Mouse (Mus musculus): ENCODE data around the gene Psg16. TPM values are rescaled to one million over a fixed set of nuclear protein-coding genes. Genes with fewer than 3 reads are reported as not detected.
A peak's percentile ranks its signal among the peaks of the same experiment; 100 is the strongest.

Psg16 gene
- polyA plus RNA-seq, 1 experiment from 2014 or later: 4.7 TPM

- ATAC-seq (ENCODE audit: low FRiP score, low read depth): no peak
- no peak overlapping the region for H3K4me2 ChIP-seq
- no peak overlapping the region for H3K9ac ChIP-seq
- H3K27ac ChIP-seq (replicated peaks): no peak overlapping the region
- no peaks in the 10 kb centered on the region for H3K9me3 ChIP-seq
- H3K36me3 ChIP-seq: no peaks in the 10 kb centered on the region
- no peaks in the 10 kb centered on the region for H3K27me3 ChIP-seq
- 0 out of 2 replicates have a peak, but pooled peaks cover 8% of the 10 kb centered on the region for H3K4me1 ChIP-seq (replicated peaks)
- 90% methylated on average over 7 of the region's 7 CpGs for WGBS
- no peak overlapping the region for H3K4me3 ChIP-seq
These were observed 34.5 kb upstream of the Psg16 start for GRCm38 (mm10) chr7:17039373-17039772.

DNA sequence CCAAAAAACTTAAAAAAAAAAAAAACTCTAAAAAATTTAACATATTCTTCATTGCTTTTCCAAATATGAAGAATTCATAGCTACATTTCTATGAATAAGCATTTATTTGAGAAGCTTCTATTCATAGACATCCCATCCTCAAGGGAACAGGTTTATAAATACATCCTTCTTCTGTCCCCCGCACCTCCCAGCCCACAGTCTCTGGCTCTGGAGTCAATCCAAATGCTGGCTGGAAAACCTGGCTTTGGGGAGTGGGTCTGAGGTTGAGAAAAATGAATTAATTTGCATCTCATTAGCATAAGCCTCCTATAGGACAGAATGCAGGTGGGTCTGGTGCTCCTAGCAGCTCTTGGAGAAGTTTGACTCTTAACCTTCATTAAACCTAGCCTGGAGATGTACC is 28.1 kb upstream of the Psg16 start:
- no peak for ATAC-seq (ENCODE audit: low FRiP score, low read depth)
- Histone ChIP-seq H3K9me3 (no peaks in the 10 kb centered on the region), H3K36me3 (no peaks in the 10 kb centered on the region), H3K4me2 (no peak overlapping the region), H3K4me1 (replicated peaks) (no peaks in the 10 kb centered on the region), H3K4me3 (no peak overlapping the region), H3K9ac (no peak overlapping the region), H3K27me3 (no peaks in the 10 kb centered on the region), H3K27ac (replicated peaks) (no peak overlapping the region)
- 45% methylated on average over 1 of the region's 1 CpGs for WGBS

GRCm38 (mm10) chr7:17047041-17047682 is 26.7 kb upstream of the Psg16 start:
- H3K4me3 ChIP-seq: no peak overlapping the region
- WGBS: 88% methylated on average over 5 of the region's 5 CpGs
- H3K4me2 ChIP-seq: no peak overlapping the region
- no peak for ATAC-seq (ENCODE audit: low FRiP score, low read depth)
- H3K9me3 ChIP-seq: no peaks in the 10 kb centered on the region
- no peaks in the 10 kb centered on the region for H3K4me1 ChIP-seq (replicated peaks)
- no peaks in the 10 kb centered on the region for H3K27me3 ChIP-seq
- no peaks in the 10 kb centered on the region for H3K36me3 ChIP-seq
- H3K27ac ChIP-seq (replicated peaks): no peak overlapping the region
- no peak overlapping the region for H3K9ac ChIP-seq

- Histone ChIP-seq H3K36me3 (no peaks in the 10 kb centered on the region), H3K27me3 (no peaks in the 10 kb centered on the region), H3K4me1 (replicated peaks) (no peaks in the 10 kb centered on the region), H3K4me3 (no peak overlapping the region), H3K4me2 (no peak overlapping the region), H3K27ac (replicated peaks) (no peak overlapping the region), H3K9ac (no peak overlapping the region), H3K9me3 (no peaks in the 10 kb centered on the region)
- 83% methylated on average over 10 of the region's 10 CpGs for WGBS
- ATAC-seq (ENCODE audit: low FRiP score, low read depth): no peak
These were observed 25.2 kb upstream of the Psg16 start for GRCm38 (mm10) chr7:17048431-17049190.

DNA sequence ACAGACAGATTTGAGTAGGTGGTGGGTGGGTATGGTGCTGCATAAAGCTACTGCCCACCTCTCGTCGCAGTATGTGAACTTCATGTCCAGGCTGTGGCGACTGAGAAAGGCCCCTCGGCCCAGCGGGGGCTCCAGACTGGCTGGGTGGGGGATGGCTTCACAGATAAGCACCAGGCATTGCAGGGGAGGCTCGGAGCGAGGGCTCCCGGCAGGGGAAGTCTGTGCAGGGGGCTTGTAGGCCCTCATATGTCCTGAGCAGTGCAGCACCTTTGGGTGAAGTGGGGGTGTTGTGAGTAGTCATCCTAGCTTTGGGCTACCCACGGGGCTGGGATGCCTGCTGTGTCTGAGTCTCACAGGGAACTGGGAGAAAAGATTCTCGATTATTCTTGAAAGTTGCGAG is 23.3 kb upstream of the Psg16 start:
- Histone ChIP-seq H3K4me3 (no peak overlapping the region), H3K9ac (no peak overlapping the region), H3K9me3 (no peaks in the 10 kb centered on the region), H3K27me3 (no peaks in the 10 kb centered on the region), H3K4me1 (replicated peaks) (no peaks in the 10 kb centered on the region; the same call in 1 of the 2 replicates), H3K36me3 (no peaks in the 10 kb centered on the region), H3K27ac (replicated peaks) (no peak overlapping the region), H3K4me2 (no peak overlapping the region)
- ATAC-seq (ENCODE audit: low FRiP score, low read depth): no peak
- 64% methylated on average over 11 of the region's 11 CpGs for WGBS

- no peaks in the 10 kb centered on the region for H3K36me3 ChIP-seq
- H3K27me3 ChIP-seq: no peaks in the 10 kb centered on the region
- H3K9ac ChIP-seq: no peak overlapping the region
- H3K4me2 ChIP-seq: no peak overlapping the region
- 14% methylated on average over 15 of the region's 17 CpGs for WGBS
- peaks cover 5% of the 10 kb centered on the region for H3K4me1 ChIP-seq (replicated peaks)
- H3K4me3 ChIP-seq: no peak overlapping the region
- ATAC-seq (ENCODE audit: low FRiP score, low read depth): no peak
- no peaks in the 10 kb centered on the region for H3K9me3 ChIP-seq
- H3K27ac ChIP-seq (replicated peaks): no peak overlapping the region
These were observed 22.8 kb upstream of the Psg16 start for GRCm38 (mm10) chr7:17050933-17051594.

DNA sequence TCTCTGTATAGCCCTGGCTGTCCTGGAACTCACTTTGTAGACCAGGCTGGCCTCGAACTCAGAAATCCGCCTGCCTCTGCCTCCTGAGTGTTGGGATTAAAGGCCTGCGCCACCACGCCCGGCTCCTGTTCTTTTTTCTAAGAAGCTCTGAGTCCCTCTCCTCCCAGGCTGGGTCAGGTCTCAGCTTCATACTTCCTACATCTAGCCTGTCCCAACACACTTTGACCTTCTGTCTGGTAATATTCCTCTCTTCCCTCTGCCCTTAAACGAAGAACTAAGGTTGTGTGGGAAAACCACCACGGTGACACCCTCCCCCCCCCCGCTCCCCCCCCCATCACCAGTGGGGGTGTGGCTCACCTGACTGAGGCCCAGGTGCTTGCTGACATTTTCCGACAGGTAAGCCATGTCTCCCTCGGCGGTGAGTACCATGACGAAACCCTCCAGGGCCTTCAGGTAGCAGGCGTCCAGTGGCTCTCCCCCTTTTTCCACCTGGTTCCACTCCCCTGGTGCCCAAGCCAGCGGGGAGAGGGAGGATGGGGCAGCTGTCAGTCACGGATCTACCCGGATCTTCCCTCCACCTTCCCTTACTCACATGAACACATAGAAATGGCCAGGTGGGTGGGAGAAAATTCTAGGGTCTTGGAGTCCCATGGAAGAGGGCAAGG is 19.4 kb upstream of the Psg16 start:
- 90% methylated on average over 15 of the region's 16 CpGs for WGBS
- ATAC-seq (ENCODE audit: low FRiP score, low read depth): no peak
- H3K4me3 ChIP-seq: no peak overlapping the region
- H3K9ac ChIP-seq: no peak overlapping the region
- H3K27me3 ChIP-seq: no peaks in the 10 kb centered on the region
- H3K27ac ChIP-seq (replicated peaks): no peak overlapping the region
- H3K4me1 ChIP-seq (replicated peaks): peaks cover 23% of the 10 kb centered on the region
- no peaks in the 10 kb centered on the region for H3K9me3 ChIP-seq
- no peak overlapping the region for H3K4me2 ChIP-seq
- H3K36me3 ChIP-seq: no peaks in the 10 kb centered on the region

- WGBS: 87% methylated on average over 4 of the region's 4 CpGs
- no peaks in the 10 kb centered on the region for H3K9me3 ChIP-seq
- H3K4me2 ChIP-seq: peak overlapping the region; percentile 74
- no peak overlapping the region for H3K9ac ChIP-seq
- H3K27ac ChIP-seq (replicated peaks): 0 out of 2 replicates have a peak overlapping the region, but pooled peaks have one; percentile 76
- H3K27me3 ChIP-seq: no peaks in the 10 kb centered on the region
- peaks cover 31% of the 10 kb centered on the region for H3K4me1 ChIP-seq (replicated peaks)
- peak overlapping the region; percentile 44 for H3K4me3 ChIP-seq
- ATAC-seq (ENCODE audit: low FRiP score, low read depth): no peak
- no peaks in the 10 kb centered on the region for H3K36me3 ChIP-seq
These were observed 18.4 kb upstream of the Psg16 start for GRCm38 (mm10) chr7:17055287-17055946.

GRCm38 (mm10) chr7:17056081-17056581 is 17.7 kb upstream of the Psg16 start:
- Histone ChIP-seq H3K36me3 (no peaks in the 10 kb centered on the region), H3K4me3 (peak overlapping the region; percentile 44), H3K4me2 (peak overlapping the region; percentile 74), H3K4me1 (replicated peaks) (peaks cover 38% of the 10 kb centered on the region), H3K9me3 (no peaks in the 10 kb centered on the region), H3K27me3 (no peaks in the 10 kb centered on the region), H3K9ac (peak overlapping the region; percentile 53), H3K27ac (replicated peaks) (peak overlapping the region; percentile 76)
- under 1% methylated on average over 41 of the region's 42 CpGs for WGBS
- ATAC-seq (ENCODE audit: low FRiP score, low read depth): peak; percentile 89

- peak overlapping the region; percentile 76 for H3K27ac ChIP-seq (replicated peaks)
- ATAC-seq (ENCODE audit: low FRiP score, low read depth): peak; percentile 17
- peak overlapping the region; percentile 53 for H3K9ac ChIP-seq
- H3K4me2 ChIP-seq: peak overlapping the region; percentile 74
- 33% methylated on average over 14 of the region's 14 CpGs for WGBS
- H3K4me3 ChIP-seq: peak overlapping the region; percentile 44
- no peaks in the 10 kb centered on the region for H3K27me3 ChIP-seq
- H3K9me3 ChIP-seq: no peaks in the 10 kb centered on the region
- peaks cover 45% of the 10 kb centered on the region for H3K4me1 ChIP-seq (replicated peaks)
- H3K36me3 ChIP-seq: no peaks in the 10 kb centered on the region
These were observed 17.0 kb upstream of the Psg16 start for GRCm38 (mm10) chr7:17056601-17057523.
